Mouse (Mus musculus) bone marrow macrophage, adult 2 months (primary cell): ENCODE measurements around the gene Snrpd2.

ENCODE experiments used
- CTCF ChIP-seq: IDR thresholded peaks from 2 replicates; pipeline ENCODE4 v1.5.1; 2012; ENCODE audit warnings: low read depth, mild to moderate bottlenecking, low read length, moderate library complexity
- POLR2A ChIP-seq: IDR thresholded peaks from 2 replicates; pipeline ENCODE4 v1.6.1; 2012; ENCODE audit warnings: mild to moderate bottlenecking, low read depth, low read length, borderline replicate concordance

GRCm38 (mm10) chr7:19130657-19131056 is 18.9 kb upstream of the Snrpd2 start:
- TF ChIP-seq CTCF, result no peak
- TF ChIP-seq POLR2A, result no peak
